Mouse (Mus musculus): Measurements from ENCODE around the gene Oser1. TPM values are rescaled to one million over a fixed set of nuclear protein-coding genes. Genes with fewer than 3 reads are reported as not detected.

The Oser1 gene
- polyA plus RNA-seq, 1 experiment = 44.6 TPM

DNA sequence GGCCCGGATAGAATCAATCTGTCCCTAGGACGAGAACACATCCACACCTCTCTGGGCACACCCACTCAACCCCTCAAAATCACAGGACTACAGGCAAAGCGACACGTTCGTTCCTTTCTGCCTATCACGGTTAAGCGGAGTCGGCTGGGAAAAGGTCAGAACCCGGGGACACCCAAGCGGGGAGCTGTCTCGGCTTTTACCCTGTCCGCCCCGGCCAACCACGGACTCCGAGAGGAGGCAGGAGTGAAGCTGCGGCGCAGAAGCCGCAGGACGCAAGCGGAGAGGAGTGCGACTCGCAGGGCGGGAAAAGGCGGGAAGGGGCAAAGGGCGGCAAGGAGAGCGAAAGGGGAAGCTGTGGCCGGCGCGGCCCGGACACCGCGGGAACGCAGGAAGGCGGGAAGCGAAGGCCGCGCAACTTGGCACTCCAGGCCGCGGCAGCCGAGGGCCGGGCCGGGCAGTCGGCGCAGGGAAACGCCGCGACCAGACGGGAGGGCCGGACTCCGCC, 5.6 kb downstream of the Oser1 start:
- no peaks in the 10 kb centered on the region for H3K27me3 ChIP-seq (ENCODE audit: control insufficient read depth, insufficient read depth, insufficient read length)
- H3K79me2 ChIP-seq (ENCODE audit: control insufficient read depth, insufficient read depth) = peaks cover 77% of the 10 kb centered on the region
- H3K4me3 ChIP-seq (ENCODE audit: insufficient read depth, poor library complexity, severe bottlenecking) = peak overlapping the region; percentile 95
- H3ac ChIP-seq (ENCODE audit: control insufficient read depth, insufficient read length, low read depth) = peak overlapping the region; percentile 98
- peaks cover 50% of the 10 kb centered on the region for H3K79me3 ChIP-seq (ENCODE audit: low read depth)
- H3K36me3 ChIP-seq (ENCODE audit: control insufficient read depth, insufficient read depth) = peaks cover 18% of the 10 kb centered on the region
- TF ChIP-seq CTCF (IDR thresholded peaks at IDR 0.05; ENCODE audit: control insufficient read depth, insufficient read depth, insufficient read length) = no peak
- no peak for TF ChIP-seq MAX (IDR thresholded peaks at IDR 0.05)
- no peak for TF ChIP-seq CEBPB (IDR thresholded peaks at IDR 0.05; ENCODE audit: low read depth)
- TF ChIP-seq MYOD1 (IDR thresholded peaks at IDR 0.05; ENCODE audit: control insufficient read depth, insufficient read length, low read depth) = no peak
- TF ChIP-seq USF1 (IDR thresholded peaks at IDR 0.05; ENCODE audit: low read depth) = no peak
- no peak for TF ChIP-seq FOSL1 (IDR thresholded peaks at IDR 0.05; ENCODE audit: insufficient read depth, low read length, poor library complexity, severe bottlenecking)
- no peak for TF ChIP-seq MYOG (IDR thresholded peaks at IDR 0.05; ENCODE audit: control insufficient read depth, extremely low read depth, insufficient read length)

GRCm38 (mm10) chr2:163417830-163418229, 6.7 kb downstream of the Oser1 start:
- peaks cover 53% of the 10 kb centered on the region for H3K79me3 ChIP-seq (ENCODE audit: low read depth)
- H3K4me3 ChIP-seq (ENCODE audit: insufficient read depth, poor library complexity, severe bottlenecking) = peak overlapping the region; percentile 95
- TF ChIP-seq CTCF (IDR thresholded peaks at IDR 0.05; ENCODE audit: control insufficient read depth, insufficient read depth, insufficient read length) = no peak
- TF ChIP-seq USF1 (IDR thresholded peaks at IDR 0.05; ENCODE audit: low read depth) = no peak
- no peak for TF ChIP-seq FOSL1 (IDR thresholded peaks at IDR 0.05; ENCODE audit: insufficient read depth, low read length, poor library complexity, severe bottlenecking)
- no peak for TF ChIP-seq MYOD1 (IDR thresholded peaks at IDR 0.05; ENCODE audit: control insufficient read depth, insufficient read length, low read depth)
- TF ChIP-seq MAX (IDR thresholded peaks at IDR 0.05) = no peak
- no peak for TF ChIP-seq MYOG (IDR thresholded peaks at IDR 0.05; ENCODE audit: control insufficient read depth, extremely low read depth, insufficient read length)
- no peak for TF ChIP-seq CEBPB (IDR thresholded peaks at IDR 0.05; ENCODE audit: low read depth)
- peaks cover 85% of the 10 kb centered on the region for H3K79me2 ChIP-seq (ENCODE audit: control insufficient read depth, insufficient read depth)
- peaks cover 27% of the 10 kb centered on the region for H3K36me3 ChIP-seq (ENCODE audit: control insufficient read depth, insufficient read depth)
- peak overlapping the region; percentile 7 for H3ac ChIP-seq (ENCODE audit: control insufficient read depth, insufficient read length, low read depth)
- H3K27me3 ChIP-seq (ENCODE audit: control insufficient read depth, insufficient read depth, insufficient read length) = no peaks in the 10 kb centered on the region

GRCm38 (mm10) chr2:163417026-163417425, 7.5 kb downstream of the Oser1 start:
- Histone ChIP-seq H3K36me3 (ENCODE audit: control insufficient read depth, insufficient read depth) (peaks cover 35% of the 10 kb centered on the region), H3K27me3 (ENCODE audit: control insufficient read depth, insufficient read depth, insufficient read length) (no peaks in the 10 kb centered on the region), H3ac (ENCODE audit: control insufficient read depth, insufficient read length, low read depth) (no peak overlapping the region), H3K79me2 (ENCODE audit: control insufficient read depth, insufficient read depth) (peaks cover 93% of the 10 kb centered on the region), H3K79me3 (ENCODE audit: low read depth) (peaks cover 60% of the 10 kb centered on the region), H3K4me3 (ENCODE audit: insufficient read depth, poor library complexity, severe bottlenecking) (no peak overlapping the region)
- no peak for TF ChIP-seq USF1 (IDR thresholded peaks at IDR 0.05; ENCODE audit: low read depth)
- no peak for TF ChIP-seq CEBPB (IDR thresholded peaks at IDR 0.05; ENCODE audit: low read depth)
- no peak for TF ChIP-seq CTCF (IDR thresholded peaks at IDR 0.05; ENCODE audit: control insufficient read depth, insufficient read depth, insufficient read length)
- no peak for TF ChIP-seq MYOD1 (IDR thresholded peaks at IDR 0.05; ENCODE audit: control insufficient read depth, insufficient read length, low read depth)
- no peak for TF ChIP-seq MAX (IDR thresholded peaks at IDR 0.05)
- no peak for TF ChIP-seq FOSL1 (IDR thresholded peaks at IDR 0.05; ENCODE audit: insufficient read depth, low read length, poor library complexity, severe bottlenecking)
- TF ChIP-seq MYOG (IDR thresholded peaks at IDR 0.05; ENCODE audit: control insufficient read depth, extremely low read depth, insufficient read length) = no peak

DNA sequence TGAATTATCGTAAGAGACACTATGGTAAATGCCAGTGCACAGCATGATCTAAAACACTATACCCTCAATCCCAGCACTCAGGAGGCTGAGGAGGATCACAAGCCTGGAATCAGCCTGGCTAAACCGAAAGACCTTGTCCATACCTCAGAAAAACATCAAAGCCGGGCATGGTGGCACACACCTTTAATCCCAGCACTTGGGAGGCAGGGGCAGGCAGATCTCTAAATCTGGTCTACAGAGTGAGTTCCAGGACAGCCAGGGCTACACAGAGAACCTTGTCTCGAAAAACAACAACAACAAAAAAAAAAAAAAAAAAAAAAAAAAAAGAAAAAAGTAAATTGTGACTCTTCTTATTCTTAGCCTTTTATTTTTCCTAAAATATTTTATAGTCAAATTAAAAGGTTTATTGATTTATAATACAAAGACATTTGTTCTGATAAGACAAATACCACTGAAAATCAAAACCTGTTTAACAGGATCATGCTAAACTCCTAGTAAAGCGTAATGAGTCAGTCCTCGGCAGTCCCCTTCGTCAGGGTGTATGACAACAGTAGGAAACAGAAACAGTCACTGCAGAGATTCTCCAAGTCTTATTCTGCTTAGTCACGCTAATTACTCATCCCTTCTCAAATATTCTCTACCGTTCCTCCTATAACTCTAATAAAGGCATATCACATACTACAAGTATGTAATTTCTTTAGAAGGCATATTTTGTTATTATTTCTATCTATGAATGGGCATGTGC, 11.5 kb downstream of the Oser1 start:
- Histone ChIP-seq H3ac (ENCODE audit: control insufficient read depth, insufficient read length, low read depth) (no peak overlapping the region), H3K36me3 (ENCODE audit: control insufficient read depth, insufficient read depth) (peaks cover 75% of the 10 kb centered on the region), H3K79me2 (ENCODE audit: control insufficient read depth, insufficient read depth) (peaks cover 76% of the 10 kb centered on the region), H3K79me3 (ENCODE audit: low read depth) (peaks cover 40% of the 10 kb centered on the region), H3K27me3 (ENCODE audit: control insufficient read depth, insufficient read depth, insufficient read length) (no peaks in the 10 kb centered on the region), H3K4me3 (ENCODE audit: insufficient read depth, poor library complexity, severe bottlenecking) (no peak overlapping the region)
- TF ChIP-seq FOSL1 (IDR thresholded peaks at IDR 0.05; ENCODE audit: insufficient read depth, low read length, poor library complexity, severe bottlenecking) (no peak), MAX (IDR thresholded peaks at IDR 0.05) (no peak), CTCF (IDR thresholded peaks at IDR 0.05; ENCODE audit: control insufficient read depth, insufficient read depth, insufficient read length) (no peak), USF1 (IDR thresholded peaks at IDR 0.05; ENCODE audit: low read depth) (no peak), MYOD1 (IDR thresholded peaks at IDR 0.05; ENCODE audit: control insufficient read depth, insufficient read length, low read depth) (no peak), MYOG (IDR thresholded peaks at IDR 0.05; ENCODE audit: control insufficient read depth, extremely low read depth, insufficient read length) (no peak), CEBPB (IDR thresholded peaks at IDR 0.05; ENCODE audit: low read depth) (no peak)

GRCm38 (mm10) chr2:163412419-163412818, 12.1 kb downstream of the Oser1 start:
- Histone ChIP-seq H3K4me3 (ENCODE audit: insufficient read depth, poor library complexity, severe bottlenecking) (no peak overlapping the region), H3K27me3 (ENCODE audit: control insufficient read depth, insufficient read depth, insufficient read length) (no peaks in the 10 kb centered on the region), H3K79me3 (ENCODE audit: low read depth) (peaks cover 34% of the 10 kb centered on the region), H3ac (ENCODE audit: control insufficient read depth, insufficient read length, low read depth) (no peak overlapping the region), H3K36me3 (ENCODE audit: control insufficient read depth, insufficient read depth) (peaks cover 78% of the 10 kb centered on the region), H3K79me2 (ENCODE audit: control insufficient read depth, insufficient read depth) (peaks cover 70% of the 10 kb centered on the region)
- no peak for TF ChIP-seq USF1 (IDR thresholded peaks at IDR 0.05; ENCODE audit: low read depth)
- TF ChIP-seq FOSL1 (IDR thresholded peaks at IDR 0.05; ENCODE audit: insufficient read depth, low read length, poor library complexity, severe bottlenecking) = no peak
- TF ChIP-seq MAX (IDR thresholded peaks at IDR 0.05) = no peak
- TF ChIP-seq MYOD1 (IDR thresholded peaks at IDR 0.05; ENCODE audit: control insufficient read depth, insufficient read length, low read depth) = no peak
- no peak for TF ChIP-seq CEBPB (IDR thresholded peaks at IDR 0.05; ENCODE audit: low read depth)
- TF ChIP-seq CTCF (IDR thresholded peaks at IDR 0.05; ENCODE audit: control insufficient read depth, insufficient read depth, insufficient read length) = no peak
- no peak for TF ChIP-seq MYOG (IDR thresholded peaks at IDR 0.05; ENCODE audit: control insufficient read depth, extremely low read depth, insufficient read length)
